Mouse (Mus musculus) MEL (cell line): ENCODE results near the gene Grb10. TPM values are rescaled to one million over a fixed set of nuclear protein-coding genes. Genes with fewer than 3 reads are reported as not detected.

ENCODE experiments used
- DNase-seq: peaks from one replicate; pipeline ENCODE4 v3.0.0; 2011; ENCODE audit warnings: low read depth, low spot score
- H3K27ac ChIP-seq: 2 replicates; pipeline ENCODE4 v1.5.1; 2012; ENCODE audit warnings: low read depth, mild to moderate bottlenecking, control low read depth, low read length, moderate library complexity; ENCODE audit not compliant: control insufficient read depth
- H3K27me3 ChIP-seq, 2 experiments: fragments of 150-350 bp in 1 of 2; sonication (generic) in 1 of 2; 2 replicates each; pipeline ENCODE4 v1.6.1; 2012; ENCODE audit warnings: low read length in 2 of 2, mild to moderate bottlenecking in 2 of 2, improper control_type of control experiment in 1 of 2, moderate library complexity in 1 of 2; ENCODE audit not compliant: insufficient read depth in 2 of 2, control insufficient read depth in 1 of 2
- H3K36me3 ChIP-seq, 2 experiments: 2 replicates each; pipeline ENCODE4 v1.6.1; 2012 to 2014; ENCODE audit warnings: low read length in 2 of 2, improper control_type of control experiment in 1 of 2, inconsistent platforms in 1 of 2, mild to moderate bottlenecking in 1 of 2; ENCODE audit not compliant: insufficient read depth in 2 of 2, control insufficient read depth in 1 of 2
- H3K4me1 ChIP-seq, 2 experiments: fragments of 150-350 bp in 1 of 2; sonication (generic) in 1 of 2; 2 replicates each; pipeline ENCODE4 v1.6.1; 2012; ENCODE audit warnings: low read length in 2 of 2, improper control_type of control experiment in 1 of 2, mild to moderate bottlenecking in 1 of 2; ENCODE audit not compliant: insufficient read depth in 2 of 2, control insufficient read depth in 1 of 2
- H3K4me3 ChIP-seq, 2 experiments: fragments of 150-350 bp in 1 of 2; sonication (generic) in 1 of 2; 2 replicates each; pipeline ENCODE4 v1.5.1; 2012; ENCODE audit warnings: low read depth in 2 of 2, low read length in 2 of 2, mild to moderate bottlenecking in 2 of 2, moderate library complexity in 2 of 2, control low read depth in 1 of 2, improper control_type of control experiment in 1 of 2; ENCODE audit not compliant: control insufficient read depth in 1 of 2, insufficient read depth in 1 of 2
- H3K79me2 ChIP-seq: 2 replicates; pipeline ENCODE4 v1.6.1; 2012; ENCODE audit warnings: mild to moderate bottlenecking, low read length, moderate library complexity; ENCODE audit not compliant: control insufficient read depth, poor library complexity, insufficient read depth
- H3K9ac ChIP-seq: 2 replicates; pipeline ENCODE4 v1.6.1; 2012; ENCODE audit warnings: low read depth, mild to moderate bottlenecking, control low read depth, low read length, moderate library complexity; ENCODE audit not compliant: control insufficient read depth, poor library complexity, severe bottlenecking
- H3K9me3 ChIP-seq: fragments of 150-350 bp; sonication (generic); replicated peaks from 2 replicates; pipeline ENCODE4 v1.6.1; 2012; ENCODE audit warnings: mild to moderate bottlenecking, low read length, improper control_type of control experiment, moderate library complexity; ENCODE audit not compliant: insufficient read depth
- BHLHE40 ChIP-seq: IDR thresholded peaks from 2 replicates; pipeline ENCODE4 v1.6.1; 2012; ENCODE audit warnings: low read depth, mild to moderate bottlenecking, inconsistent platforms, low read length, improper control_type of control experiment, borderline replicate concordance
- CHD1 ChIP-seq: IDR thresholded peaks from 2 replicates; pipeline ENCODE4 v1.6.1; 2012; ENCODE audit warnings: low read depth, mild to moderate bottlenecking, inconsistent platforms, low read length, improper control_type of control experiment
- E2F4 ChIP-seq: IDR thresholded peaks from 2 replicates; pipeline ENCODE4 v1.6.1; 2011; ENCODE audit warnings: low read depth, low read length, improper control_type of control experiment, borderline replicate concordance
- EP300 ChIP-seq, 2 experiments: IDR thresholded peaks; 2 replicates each; pipeline ENCODE4 v1.6.1; 2011; ENCODE audit warnings: improper control_type of control experiment in 2 of 2, low read length in 2 of 2, low read depth in 1 of 2, mild to moderate bottlenecking in 1 of 2
- ETS1 ChIP-seq: IDR thresholded peaks from 2 replicates; pipeline ENCODE4 v1.6.1; 2012; ENCODE audit warnings: low read depth, mild to moderate bottlenecking, inconsistent platforms, low read length, improper control_type of control experiment, moderate library complexity
- GABPA ChIP-seq: IDR thresholded peaks from 2 replicates; pipeline ENCODE4 v1.6.1; 2012; ENCODE audit warnings: low read depth, mild to moderate bottlenecking, inconsistent platforms, low read length, improper control_type of control experiment, moderate library complexity
- GATA1 ChIP-seq: IDR thresholded peaks from 2 replicates; pipeline ENCODE4 v1.6.1; 2011; ENCODE audit warnings: low read depth, low read length, improper control_type of control experiment
- JUND ChIP-seq: IDR thresholded peaks from 2 replicates; pipeline ENCODE4 v1.6.1; 2011; ENCODE audit warnings: low read depth, mild to moderate bottlenecking, improper control_type of control experiment, low read length
- KAT2A ChIP-seq: conservative IDR thresholded peaks from 2 replicates; pipeline ENCODE4 v1.6.1; 2012; ENCODE audit warnings: low read depth, low read length, improper control_type of control experiment, inconsistent platforms
- MAZ ChIP-seq: IDR thresholded peaks from 2 replicates; pipeline ENCODE4 v1.6.1; 2012; ENCODE audit warnings: low read depth, mild to moderate bottlenecking, inconsistent platforms, low read length, improper control_type of control experiment
- MYB ChIP-seq: IDR thresholded peaks from 2 replicates; pipeline ENCODE4 v1.6.1; 2011; ENCODE audit warnings: mild to moderate bottlenecking, low read depth, low read length, improper control_type of control experiment
- MYC ChIP-seq: IDR thresholded peaks from 2 replicates; pipeline ENCODE4 v1.6.1; 2011; ENCODE audit warnings: low read depth, mild to moderate bottlenecking, low read length, improper control_type of control experiment, moderate library complexity
- NRF1 ChIP-seq: IDR thresholded peaks from 2 replicates; pipeline ENCODE4 v1.6.1; 2014; ENCODE audit warnings: low read depth, mild to moderate bottlenecking, inconsistent platforms, low read length, improper control_type of control experiment, moderate library complexity; ENCODE audit not compliant: poor library complexity, insufficient read depth, severe bottlenecking
- POLR2A ChIP-seq, 2 experiments: IDR thresholded peaks; 2 replicates each; pipeline ENCODE4 v1.6.1; 2011 to 2012; ENCODE audit warnings: low read length in 2 of 2, mild to moderate bottlenecking in 2 of 2, control low read depth in 1 of 2, improper control_type of control experiment in 1 of 2, low read depth in 1 of 2, moderate library complexity in 1 of 2; ENCODE audit not compliant: control insufficient read depth in 1 of 2, insufficient read depth in 1 of 2, poor library complexity in 1 of 2
- POLR2AphosphoS2 ChIP-seq: IDR thresholded peaks from 2 replicates; pipeline ENCODE4 v1.6.1; 2011; ENCODE audit warnings: low read length, improper control_type of control experiment
- POLR2AphosphoS5 ChIP-seq: IDR thresholded peaks from 2 replicates; pipeline ENCODE4 v1.6.1; 2012; ENCODE audit warnings: low read depth, borderline replicate concordance, mild to moderate bottlenecking, inconsistent platforms, low read length, moderate library complexity, mixed read lengths
- RCOR1 ChIP-seq: IDR thresholded peaks from 2 replicates; pipeline ENCODE4 v1.6.1; 2012; ENCODE audit warnings: low read depth, mild to moderate bottlenecking, inconsistent platforms, low read length, improper control_type of control experiment
- TBP ChIP-seq: IDR thresholded peaks from 2 replicates; pipeline ENCODE4 v1.8.0; 2011; ENCODE audit warnings: low read depth, low read length, improper control_type of control experiment
- UBTF ChIP-seq: IDR thresholded peaks from 2 replicates; pipeline ENCODE4 v1.6.1; 2012; ENCODE audit warnings: low read depth, mild to moderate bottlenecking, inconsistent platforms, low read length, improper control_type of control experiment, moderate library complexity, borderline replicate concordance; ENCODE audit not compliant: insufficient read depth
- USF1 ChIP-seq: IDR thresholded peaks from 2 replicates; pipeline ENCODE4 v1.6.1; 2014; ENCODE audit warnings: low read depth, mild to moderate bottlenecking, inconsistent platforms, low read length, improper control_type of control experiment, moderate library complexity
- USF2 ChIP-seq, 2 experiments: IDR thresholded peaks; 2 replicates each; pipeline ENCODE4 v1.6.1; 2011 to 2012; ENCODE audit warnings: improper control_type of control experiment in 2 of 2, low read length in 2 of 2, borderline replicate concordance in 1 of 2, inconsistent platforms in 1 of 2, low read depth in 1 of 2, mild to moderate bottlenecking in 1 of 2; ENCODE audit not compliant: insufficient read depth in 1 of 2
- ZKSCAN1 ChIP-seq: IDR thresholded peaks from 2 replicates; pipeline ENCODE4 v1.6.1; 2012; ENCODE audit warnings: low read depth, mild to moderate bottlenecking, inconsistent platforms, low read length, improper control_type of control experiment, moderate library complexity
- ZNF384 ChIP-seq: IDR thresholded peaks from 2 replicates; pipeline ENCODE4 v1.6.1; 2012; ENCODE audit warnings: low read depth, mild to moderate bottlenecking, inconsistent platforms, low read length, improper control_type of control experiment
- polyA plus RNA-seq, 2 experiments: library from polyadenylated mRNA; stranded (reverse) in 1 of 2; unstranded in 1 of 2; fragments of >175 nt in 1 of 2; fragments of >200 nt in 1 of 2; gene quantifications; 2 replicates each; pipeline versions ENCODE4 v1.2.1 to v1.2.4; 2012; ENCODE audit warnings: low replicate concordance in 2 of 2, low read depth in 1 of 2; ENCODE audit not compliant: insufficient read length in 2 of 2, insufficient read depth in 1 of 2, missing spikeins in 1 of 2
- total RNA-seq: library from RNA; depleted of rRNA; stranded (reverse); fragments of 300-350 nt; gene quantifications from 2 replicates; pipeline ENCODE4 v1.2.3, GENCODE M21; 2012

Grb10 gene
- total and polyA plus RNA-seq, 3 experiments, result not detected

DNA sequence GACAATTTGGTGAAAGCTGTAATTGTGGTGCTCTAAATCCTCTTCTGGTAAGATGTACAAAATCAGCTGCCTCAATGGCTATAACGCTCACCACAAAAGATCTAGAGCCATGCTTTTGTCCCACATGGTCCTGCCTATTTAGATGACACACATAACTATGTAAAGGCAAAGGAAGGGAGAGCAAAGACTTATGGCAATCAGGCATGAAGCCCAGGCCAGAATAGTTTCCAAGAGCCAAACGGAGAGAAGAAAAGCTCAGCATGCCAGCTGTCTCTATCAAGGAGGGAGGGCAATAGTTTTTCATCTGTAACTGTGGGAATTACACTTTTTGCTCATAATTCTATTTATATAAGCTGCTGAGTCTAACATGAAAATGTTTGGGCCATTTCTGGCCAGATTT, 45.3 kb downstream of the Grb10 start (continued):
- TF ChIP-seq TBP (no peak), ZKSCAN1 (no peak), USF1 (no peak), MYC (no peak), GATA1 (no peak)
- TF ChIP-seq, all 39 proteins: peak for 0

DNA sequence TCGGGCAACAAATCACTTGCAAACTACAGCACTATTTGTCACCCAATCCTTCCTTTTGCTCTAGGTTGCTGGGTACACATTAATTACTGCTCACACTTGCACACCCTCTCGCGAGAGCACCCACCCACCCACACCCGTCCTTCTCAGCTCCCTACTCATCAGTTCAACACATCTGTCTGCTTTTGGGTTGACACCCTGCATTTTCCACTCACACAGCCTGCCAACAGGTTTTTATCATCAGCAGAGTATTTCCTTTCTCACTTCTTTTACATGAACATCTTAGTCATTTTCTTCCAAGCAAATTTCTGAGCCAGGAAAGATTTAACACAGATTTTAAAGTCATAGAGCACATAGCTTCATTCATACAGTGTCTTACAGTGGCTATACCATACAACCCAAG, 48.6 kb downstream of the Grb10 start:
- Histone ChIP-seq H3K27me3 (peaks cover 0 to 4% of the 10 kb centered on the region in 2 experiments; a peak in 2 of 4 replicates), H3K36me3 (no peaks in the 10 kb centered on the region), H3K9me3 (no peaks in the 10 kb centered on the region), H3K4me1 (no peaks in the 10 kb centered on the region), H3K9ac (no peak overlapping the region), H3K4me3 (no peak overlapping the region), H3K27ac (no peak overlapping the region), H3K79me2 (no peaks in the 10 kb centered on the region)
- TF ChIP-seq E2F4 (no peak), ETS1 (no peak), POLR2AphosphoS2 (no peak), BHLHE40 (no peak), MYB (no peak), GABPA (no peak), MAZ (no peak), ZNF384 (no peak), EP300 (IDR thresholded peaks at IDR 0.05; ENCODE audit: low read depth in 1 of 2, low read length in 2 of 2) (no peak), POLR2A (IDR thresholded peaks at IDR 0.05; ENCODE audit: control insufficient read depth in 1 of 2, insufficient read depth in 1 of 2, low read depth in 1 of 2, low read length in 2 of 2, poor library complexity in 1 of 2) (no peak), KAT2A (no peak), NRF1 (no peak), GATA1 (no peak), RCOR1 (no peak), UBTF (no peak), POLR2AphosphoS5 (no peak), USF2 (IDR thresholded peaks at IDR 0.05; ENCODE audit: borderline replicate concordance in 1 of 2, insufficient read depth in 1 of 2, low read depth in 1 of 2, low read length in 2 of 2) (no peak), CHD1 (no peak), USF1 (no peak), JUND (no peak)
- no peak for DNase-seq
